Mouse (Mus musculus) adrenal gland, postnatal 25 days (tissue): Measurements from ENCODE around the gene Amdhd1. TPM values are rescaled to one million over a fixed set of nuclear protein-coding genes. Genes with fewer than 3 reads are reported as not detected.
"Not testable (repeated sequence)": the region's sequence is repeated elsewhere in the genome, so short reads cannot be mapped to it uniquely, and the experiment has no call there.

Experiments used
- DNase-seq: peaks from one replicate; pipeline ENCODE4 v3.0.0; 2021; ENCODE audit warnings: mixed read lengths
- long read RNA-seq: library from polyadenylated mRNA; stranded (forward); transcript quantifications from one replicate; pipeline ENCODE4 v2.0.0, GENCODE M21; 2021
- total RNA-seq: library from RNA; stranded (reverse); gene quantifications from 2 replicates; pipeline ENCODE4 v1.2.3, GENCODE M21; 2021

The Amdhd1 gene
- total RNA-seq = 0.86 TPM in 1 of 2 replicates, not detected in the other
- long read RNA-seq, transcript Amdhd1-201 (9 exons, 2,421 nt) = major isoform, 118 of 147 reads
- long read RNA-seq, partial matches to known transcripts = 16 of 147 reads
- long read RNA-seq, other reads (novel, unspliced or antisense) = 13 of 147 reads

DNA sequence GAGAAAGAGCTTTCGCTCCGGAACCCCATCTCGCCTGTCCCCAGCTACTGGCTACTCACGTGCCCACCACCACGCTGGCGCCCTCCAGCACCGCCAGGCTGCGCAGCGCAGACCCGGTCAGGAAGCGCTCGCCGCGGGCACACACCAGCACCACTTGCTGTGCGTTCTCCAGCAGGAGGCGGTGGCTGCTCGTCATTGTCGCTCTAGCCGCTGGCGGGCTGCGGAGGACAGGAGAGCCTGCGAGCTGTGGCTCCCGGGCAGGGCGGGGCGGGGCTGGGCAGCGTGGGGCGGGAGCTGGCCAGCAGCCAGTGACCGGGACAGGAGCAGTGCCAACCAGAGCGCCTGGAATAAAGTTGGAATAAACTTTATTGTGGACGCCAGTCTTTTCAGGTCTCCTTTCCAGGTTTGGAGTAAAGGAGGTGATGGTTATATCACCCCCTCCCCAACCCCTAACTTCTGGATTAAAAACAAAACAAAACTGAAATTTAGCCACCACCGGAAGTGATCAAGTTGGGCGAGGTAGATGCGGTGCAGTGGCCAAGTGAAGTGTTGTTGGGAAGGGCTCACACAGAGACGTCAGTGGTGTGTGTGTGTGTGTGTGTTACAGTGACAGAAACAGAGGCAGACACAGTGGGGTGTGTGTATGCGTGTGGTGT, at the start of gene Amdhd1:
Gene Amdhd1 (minus strand): TSS at position 259 of the 656 bp plus-strand sequence.
- DNase-seq = peak; percentile 89

DNA sequence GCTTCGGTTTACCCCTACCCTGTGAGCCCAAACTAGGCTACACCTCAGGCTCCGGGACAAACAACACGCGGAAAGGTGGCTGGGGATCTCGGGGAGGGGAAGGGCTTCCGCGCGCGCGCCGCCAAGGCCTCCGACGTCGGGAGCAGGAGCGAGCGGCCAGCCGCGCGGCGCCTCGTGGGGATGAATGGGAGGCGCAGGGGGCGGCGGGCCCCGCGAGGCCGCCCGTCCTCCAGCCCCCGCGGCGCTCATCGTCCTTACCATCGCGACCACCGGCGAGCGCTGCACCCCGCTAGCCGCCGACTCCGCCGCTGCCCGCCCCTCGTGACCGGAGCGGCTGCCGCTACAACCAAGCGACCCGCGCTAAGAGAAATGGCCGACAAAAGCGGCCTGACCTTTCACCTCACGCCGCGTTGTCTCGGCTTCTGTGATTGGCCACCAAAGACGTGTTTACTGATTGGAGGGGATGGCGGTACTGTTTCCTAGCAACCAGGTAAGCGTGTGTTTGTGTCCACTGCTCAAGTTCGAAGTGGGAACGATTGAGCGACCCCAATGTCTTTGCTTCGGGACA, 49.5 kb upstream of the Amdhd1 start, which contains the start of gene Snrpf:
Gene Snrpf (minus strand): TSS at position 426 of the 568 bp plus-strand sequence.
- peak; percentile 86 for DNase-seq

DNA sequence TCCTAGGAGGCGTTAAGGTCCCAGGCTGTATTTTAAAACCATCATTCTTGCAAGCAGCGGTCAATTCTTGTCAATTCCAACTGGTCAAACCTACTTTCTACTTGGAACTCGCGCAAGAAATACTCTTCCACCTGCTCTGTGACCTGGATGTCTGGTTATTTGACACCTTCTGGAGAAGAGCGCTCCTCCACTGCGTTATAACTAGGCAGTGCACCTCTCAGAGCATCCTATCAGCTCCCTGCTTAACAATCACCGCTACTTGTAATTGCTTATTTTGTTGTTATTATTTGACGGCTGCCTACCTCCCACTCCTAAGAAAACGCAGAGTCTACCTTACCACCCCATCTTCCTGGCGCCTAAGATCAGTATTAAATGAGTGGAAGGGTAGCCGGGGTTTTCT, 49.0 kb upstream of the Amdhd1 start:
- DNase-seq = no peak

- DNase-seq = peak; percentile 79
Measured at GRCm38 (mm10) chr10:93577271-93577886, 37.5 kb upstream of the Amdhd1 start.

- DNase-seq = no peak
Measured at GRCm38 (mm10) chr10:93575960-93576359, 36.1 kb upstream of the Amdhd1 start.

GRCm38 (mm10) chr10:93574966-93575365, 35.1 kb upstream of the Amdhd1 start:
- DNase-seq = no peak

DNA sequence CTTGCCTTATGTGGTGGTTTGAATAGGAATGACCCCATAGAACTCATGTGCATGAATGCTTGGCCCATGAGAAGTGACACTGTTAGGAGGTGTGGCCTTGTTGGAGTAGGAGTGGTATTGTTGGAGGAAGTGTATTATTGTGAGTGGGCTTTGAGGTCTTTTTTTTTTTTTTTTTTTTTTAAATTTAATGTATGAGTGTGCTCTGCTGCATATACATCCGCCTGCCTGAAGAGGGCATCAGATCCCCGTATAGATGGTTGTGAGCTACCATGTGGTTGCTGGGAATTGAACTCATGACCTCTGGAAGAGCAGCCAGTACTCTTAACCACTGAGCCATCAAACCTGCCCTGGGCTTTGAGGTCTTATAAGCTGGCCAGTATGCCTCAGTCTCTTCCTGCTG, 32.4 kb upstream of the Amdhd1 start:
- DNase-seq = no peak

DNA sequence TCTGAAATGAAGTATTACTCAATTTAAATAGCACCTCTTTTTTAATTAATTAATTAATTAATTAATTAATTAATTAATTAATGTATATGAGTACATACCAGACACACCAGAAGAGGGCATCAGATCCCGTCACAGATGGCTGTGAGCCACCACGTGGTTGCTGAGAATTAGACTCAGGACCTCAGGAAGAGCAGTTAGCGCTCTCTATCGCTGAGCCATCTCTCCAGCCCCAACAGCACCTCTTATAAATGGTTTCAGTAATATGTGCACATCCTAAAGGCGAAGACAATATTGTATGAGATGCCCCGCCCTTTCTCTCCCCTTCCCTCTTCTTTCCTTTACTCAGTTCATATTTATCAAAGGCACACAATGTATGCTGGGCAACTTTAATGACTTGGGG, 28.8 kb upstream of the Amdhd1 start:
- no peak for DNase-seq

DNA sequence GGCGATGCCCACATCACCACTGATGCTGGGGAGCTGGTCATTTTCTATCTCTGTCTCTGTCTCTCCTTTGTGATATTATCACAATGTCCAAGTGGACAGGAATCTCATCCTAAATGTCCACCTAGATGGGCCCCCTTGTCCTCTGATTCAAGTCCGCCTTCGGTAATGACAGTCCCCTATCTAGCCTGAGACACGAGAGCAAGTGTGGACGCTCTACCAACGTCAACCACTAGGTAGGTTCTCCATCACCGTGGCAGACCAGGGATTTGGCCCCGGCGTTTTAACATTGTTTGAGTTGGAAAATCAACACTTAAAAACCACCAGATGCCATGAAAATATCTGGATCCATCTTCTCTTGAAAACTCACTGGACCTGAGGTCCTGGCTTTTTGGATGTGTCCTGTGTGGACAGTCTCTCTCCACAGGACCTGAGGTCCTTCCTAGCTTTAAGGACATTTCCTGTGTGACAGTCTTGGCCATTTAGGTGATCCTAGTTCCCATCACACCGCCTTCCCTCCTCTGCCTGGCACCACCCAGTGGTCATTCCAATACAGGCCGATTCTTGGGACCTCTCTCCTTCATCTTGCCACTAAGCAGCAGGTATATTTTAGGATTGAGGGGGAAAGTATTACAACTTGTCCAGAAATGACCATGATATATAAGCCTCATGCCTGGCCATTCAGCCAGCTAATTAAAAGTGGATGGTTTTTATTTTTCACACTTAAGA, 28.2 kb upstream of the Amdhd1 start:
- no peak for DNase-seq

DNA sequence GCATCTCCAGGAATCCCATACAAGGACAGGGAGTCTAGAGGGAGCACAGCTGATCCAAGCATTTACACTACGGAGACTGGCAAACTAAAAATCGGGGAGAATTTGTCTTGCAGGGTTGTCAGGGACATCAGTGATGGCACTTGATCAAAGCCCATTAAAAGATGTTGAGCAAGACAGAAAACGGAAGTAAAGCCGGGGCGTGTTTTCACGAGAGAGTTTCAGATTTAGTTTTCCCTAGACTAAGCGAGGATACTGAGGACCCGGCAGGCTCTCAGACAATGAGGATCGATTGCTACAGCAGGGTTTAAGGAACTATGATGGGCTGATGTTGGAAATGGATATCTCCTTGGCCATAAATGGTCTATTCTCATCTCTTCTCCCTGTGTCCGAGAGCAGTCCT, 27.2 kb upstream of the Amdhd1 start:
- no peak for DNase-seq

- DNase-seq = no peak
Measured at GRCm38 (mm10) chr10:93564518-93565090, 24.8 kb upstream of the Amdhd1 start.

DNA sequence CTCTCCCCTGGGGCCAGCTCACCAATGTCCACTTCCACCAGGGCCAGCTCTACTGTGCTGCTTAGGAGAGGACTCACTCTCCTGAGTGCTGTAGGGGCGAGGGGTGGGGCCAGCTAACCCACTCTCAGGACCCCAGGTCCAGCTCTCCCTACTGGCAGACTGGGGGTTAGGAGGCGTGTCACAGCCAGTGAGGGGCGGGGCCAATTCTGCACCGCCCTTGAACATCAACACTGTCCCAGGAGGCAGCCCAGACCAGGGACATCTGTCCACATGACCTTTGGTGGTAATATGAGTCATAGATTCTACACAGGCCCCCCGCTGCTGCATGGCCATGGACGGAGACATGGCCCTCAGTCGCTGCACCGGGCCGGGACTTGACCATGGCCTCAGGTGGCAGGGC, 20.0 kb upstream of the Amdhd1 start:
- peak; percentile 44 for DNase-seq

DNA sequence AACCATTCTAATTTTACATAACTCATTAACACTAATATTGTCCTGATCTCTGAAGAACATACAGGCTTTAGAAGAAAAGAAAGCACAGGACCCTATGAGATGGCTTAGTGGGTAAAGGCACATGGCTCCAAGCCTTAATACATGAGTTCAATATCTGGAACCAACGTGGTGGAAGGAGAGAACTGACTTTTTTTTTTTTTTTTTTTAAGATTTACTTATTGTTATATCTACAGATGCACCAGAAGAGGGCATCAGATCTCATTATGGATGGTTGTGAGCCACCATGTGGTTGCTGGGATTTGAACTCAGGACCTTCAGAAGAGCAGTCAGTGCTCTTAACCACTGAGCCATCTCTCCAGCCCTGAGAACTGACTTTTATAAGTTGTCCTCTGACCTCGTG, 18.1 kb upstream of the Amdhd1 start:
- not testable (repeated sequence) for DNase-seq

DNA sequence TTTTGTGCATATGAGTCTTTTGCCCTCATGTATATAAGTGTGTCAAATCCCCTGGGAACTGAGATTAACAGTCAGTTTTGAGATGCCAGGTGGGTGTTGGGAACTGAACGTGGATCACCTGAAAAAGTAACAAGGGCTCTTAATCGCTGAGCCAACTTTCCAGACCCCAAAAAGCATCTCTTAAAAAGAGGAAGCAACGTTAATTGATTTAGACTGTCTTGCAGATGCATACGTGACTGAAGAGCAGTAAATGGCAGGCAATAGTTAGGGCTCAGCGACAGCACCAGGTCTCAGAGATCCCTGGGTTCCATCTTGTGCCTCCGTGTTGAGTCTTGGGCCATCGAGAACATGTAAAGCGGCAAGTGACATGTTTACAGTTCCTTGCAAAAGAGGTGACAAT, 12.8 kb upstream of the Amdhd1 start:
- DNase-seq = no peak

DNA sequence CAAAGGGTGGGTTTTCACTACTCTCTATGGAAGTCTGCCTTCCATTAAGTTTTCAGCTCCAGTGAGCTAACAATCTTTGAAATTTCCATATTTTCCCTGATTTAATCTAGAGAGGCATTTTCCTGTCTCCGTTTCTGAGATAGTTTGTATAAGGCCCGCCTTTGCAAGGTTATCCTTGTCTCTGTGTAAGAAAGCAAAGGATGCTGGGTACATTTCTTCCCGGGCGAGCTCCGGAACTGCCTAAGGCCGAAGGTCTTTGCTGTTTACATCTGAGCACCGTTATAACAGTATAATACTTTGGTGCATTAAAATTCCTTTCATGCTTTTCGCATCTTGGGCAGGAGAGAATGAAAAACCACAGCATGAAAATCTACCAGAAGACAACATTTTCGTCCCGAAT, 10.0 kb upstream of the Amdhd1 start:
- DNase-seq = no peak

DNA sequence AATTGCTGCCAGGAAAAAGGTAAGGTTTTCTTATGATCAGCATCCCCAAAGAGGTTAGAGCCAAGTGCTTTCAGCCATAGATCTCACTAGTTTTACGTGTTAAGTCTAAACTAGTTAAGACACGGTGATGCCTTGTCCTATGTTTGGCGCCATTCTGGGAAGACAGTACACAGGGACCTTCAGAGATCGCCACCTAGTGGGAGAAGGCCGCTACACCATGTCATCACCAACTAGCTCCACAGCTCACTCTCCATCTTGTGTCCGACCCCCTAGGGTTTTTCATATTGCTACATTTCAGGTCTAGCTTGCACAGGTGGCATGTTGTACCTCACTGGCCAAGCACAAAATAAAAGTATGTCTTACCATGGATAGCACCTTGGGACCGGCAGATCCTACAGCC, 9.2 kb upstream of the Amdhd1 start:
- DNase-seq = peak; percentile 68

- no peak for DNase-seq
Measured at GRCm38 (mm10) chr10:93547741-93548270, 8.0 kb upstream of the Amdhd1 start.

DNA sequence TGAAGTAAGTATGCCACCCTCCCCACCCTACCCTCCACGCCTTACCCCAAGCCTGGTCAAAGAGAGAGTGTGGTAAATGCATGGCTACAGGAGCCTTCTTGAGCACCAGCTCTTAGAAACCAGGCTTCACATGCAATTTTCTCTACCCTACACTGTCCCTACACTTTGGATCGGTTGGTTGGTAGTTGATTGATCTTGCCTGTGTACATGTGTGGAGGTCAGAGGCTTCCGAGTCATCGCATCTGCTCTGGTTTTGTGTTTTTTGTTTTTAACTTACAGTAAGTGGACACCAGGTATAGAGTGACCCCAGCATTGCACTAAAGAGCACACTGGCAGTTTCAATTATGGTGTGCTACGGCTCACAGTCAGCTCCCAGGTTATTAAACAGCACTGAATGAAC, 4.3 kb upstream of the Amdhd1 start:
- no peak for DNase-seq

DNA sequence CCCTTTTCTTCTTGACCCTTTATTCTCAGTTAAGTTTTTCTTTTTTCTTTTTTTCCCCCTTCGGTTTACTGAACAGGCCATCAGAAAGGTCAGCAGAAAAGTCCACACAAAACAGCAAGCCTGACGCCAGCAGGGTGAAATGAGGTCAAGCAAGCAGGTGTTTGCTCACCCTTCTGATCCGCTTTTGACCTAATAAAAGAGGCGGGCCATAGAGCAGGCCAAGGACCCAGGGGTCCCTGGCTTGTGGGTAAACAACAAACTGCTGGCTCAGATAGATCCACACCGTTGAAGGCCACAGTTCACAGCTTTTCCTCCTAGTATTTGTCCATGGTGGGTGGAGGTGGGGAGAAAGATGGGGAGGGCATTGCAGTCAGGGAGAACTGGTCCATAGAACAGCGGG, 3.3 kb upstream of the Amdhd1 start:
- no peak for DNase-seq

DNA sequence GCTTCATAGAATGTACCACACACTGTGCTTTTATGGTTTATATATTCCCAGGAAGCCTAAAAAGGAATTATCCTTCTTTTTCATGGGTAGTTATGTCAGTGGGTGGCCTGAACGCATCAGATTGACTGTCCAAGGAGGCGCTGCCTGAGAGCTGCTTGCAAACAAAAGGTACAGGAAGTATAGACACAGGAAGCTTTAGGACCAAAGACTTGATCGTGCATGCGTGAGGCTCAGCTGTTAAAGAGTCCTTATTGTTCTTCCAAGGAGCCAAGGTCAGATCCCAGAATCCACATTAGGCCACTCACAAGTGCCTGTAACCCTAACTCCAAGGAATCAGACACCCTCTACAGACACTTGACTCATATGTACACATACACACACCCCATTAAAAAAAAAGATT, 2.5 kb upstream of the Amdhd1 start:
- DNase-seq = no peak

- DNase-seq = no peak
Measured at GRCm38 (mm10) chr10:93541585-93541984, 1.8 kb upstream of the Amdhd1 start.
